Mouse (Mus musculus): ENCODE results near the gene Pi4k2b. TPM values are rescaled to one million over a fixed set of nuclear protein-coding genes. Genes with fewer than 3 reads are reported as not detected.

Gene Pi4k2b
- polyA plus RNA-seq, 1 experiment from 2014 or later: 6.8 TPM

DNA sequence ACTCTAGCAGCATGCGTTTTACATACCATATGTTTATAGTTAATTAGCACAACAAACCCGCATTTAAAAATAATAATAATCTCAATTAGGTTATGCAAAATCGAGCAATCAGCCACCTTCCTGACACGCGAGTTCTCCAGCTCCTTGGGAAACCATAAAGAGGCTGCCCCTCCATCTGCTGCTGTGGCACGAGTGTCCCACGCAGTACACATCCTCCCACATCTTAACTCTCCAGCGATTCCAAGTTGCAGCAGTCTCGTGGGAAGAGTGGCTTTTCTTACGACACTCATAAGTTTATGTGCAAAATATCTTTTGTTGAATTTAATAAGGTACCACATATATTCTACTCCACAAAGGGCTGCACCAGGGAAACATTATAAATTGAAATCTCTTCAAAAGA, 71.1 kb downstream of the Pi4k2b start:
- Histone ChIP-seq H3K4me3 (replicated peaks; ENCODE audit: low read depth, low read length) (no peak overlapping the region), H3K27ac (replicated peaks; ENCODE audit: low read depth, low read length) (no peak overlapping the region), H3K9ac (replicated peaks; ENCODE audit: low read length) (no peak overlapping the region), H3K4me2 (ENCODE audit: low read length) (no peak overlapping the region), H3K27me3 (ENCODE audit: control insufficient read depth, insufficient read depth, low read length) (no peaks in the 10 kb centered on the region), H3K36me3 (ENCODE audit: control insufficient read depth, insufficient read depth, low read length) (peaks cover 23% of the 10 kb centered on the region), H3K4me1 (ENCODE audit: control insufficient read depth, insufficient read depth, low read length) (no peaks in the 10 kb centered on the region), H3K9me3 (ENCODE audit: control insufficient read depth, low read length) (no peaks in the 10 kb centered on the region)
- DNase-seq: no peak
- no peak for ATAC-seq (ENCODE audit: low FRiP score, low TSS enrichment)
- WGBS: 93% methylated on average over 10 of the region's 10 CpGs

- ATAC-seq (ENCODE audit: low FRiP score, low TSS enrichment) (no peak), DNase-seq (no peak)
- Histone ChIP-seq H3K27ac (replicated peaks; ENCODE audit: low read depth, low read length) (no peak overlapping the region), H3K9ac (replicated peaks; ENCODE audit: low read length) (no peak overlapping the region), H3K27me3 (ENCODE audit: control insufficient read depth, insufficient read depth, low read length) (no peaks in the 10 kb centered on the region), H3K9me3 (ENCODE audit: control insufficient read depth, low read length) (no peaks in the 10 kb centered on the region), H3K4me2 (ENCODE audit: low read length) (no peak overlapping the region), H3K4me3 (replicated peaks; ENCODE audit: low read depth, low read length) (no peak overlapping the region), H3K4me1 (ENCODE audit: control insufficient read depth, insufficient read depth, low read length) (no peaks in the 10 kb centered on the region), H3K36me3 (ENCODE audit: control insufficient read depth, insufficient read depth, low read length) (peaks cover 20% of the 10 kb centered on the region)
- 91% methylated on average over 7 of the region's 7 CpGs for WGBS
Measured at GRCm38 (mm10) chr5:52813312-52813711, 71.9 kb downstream of the Pi4k2b start.

DNA sequence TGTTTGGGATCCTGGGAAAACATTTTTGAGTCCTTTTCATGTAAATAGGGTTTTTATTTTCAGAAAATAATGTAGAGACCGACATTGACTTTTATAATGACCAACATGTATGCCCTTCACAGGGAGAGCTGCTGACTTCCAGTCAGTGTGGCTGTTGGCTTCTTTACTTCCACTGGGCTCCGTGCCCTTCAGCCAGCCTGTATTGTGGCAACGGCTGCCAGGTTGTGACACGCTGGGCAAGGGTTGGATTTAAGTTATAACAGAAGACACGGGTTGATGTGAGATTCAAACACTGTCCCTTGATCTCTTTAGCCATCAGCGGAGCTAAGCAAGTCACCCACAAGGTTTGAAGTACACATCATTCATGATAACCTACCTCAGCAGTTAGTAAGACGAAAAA, 77.3 kb downstream of the Pi4k2b start:
- Histone ChIP-seq H3K4me1 (ENCODE audit: control insufficient read depth, insufficient read depth, low read length) (no peaks in the 10 kb centered on the region), H3K9ac (replicated peaks; ENCODE audit: low read length) (no peak overlapping the region), H3K4me3 (replicated peaks; ENCODE audit: low read depth, low read length) (no peak overlapping the region), H3K27me3 (ENCODE audit: control insufficient read depth, insufficient read depth, low read length) (no peaks in the 10 kb centered on the region), H3K4me2 (ENCODE audit: low read length) (no peak overlapping the region), H3K9me3 (ENCODE audit: control insufficient read depth, low read length) (no peaks in the 10 kb centered on the region), H3K36me3 (ENCODE audit: control insufficient read depth, insufficient read depth, low read length) (peaks cover 26% of the 10 kb centered on the region), H3K27ac (replicated peaks; ENCODE audit: low read depth, low read length) (no peak overlapping the region)
- ATAC-seq (ENCODE audit: low FRiP score, low TSS enrichment): no peak
- no peak for DNase-seq
- WGBS: 94% methylated on average over 7 of the region's 7 CpGs

Other genes starting within 250 kb of the Pi4k2b start
- gene Lgi2, start 175.1 kb upstream of the Pi4k2b start, polyA plus RNA-seq (2014; fragmentation: Nextera tagmentation; extraction: Ambion mirVana): 3.4 and 5.3 TPM in 2 replicates
- gene Sepsecs, start 71.9 kb upstream of the Pi4k2b start, polyA plus RNA-seq (2014; fragmentation: Nextera tagmentation; extraction: Ambion mirVana): 7.2 and 10.7 TPM in 2 replicates
- 8.2 and 13.1 TPM in 2 replicates for gene Zcchc4, start 33.8 kb downstream of the Pi4k2b start, polyA plus RNA-seq (2014; fragmentation: Nextera tagmentation; extraction: Ambion mirVana)
- gene Anapc4, start 92.4 kb downstream of the Pi4k2b start, polyA plus RNA-seq (2014; fragmentation: Nextera tagmentation; extraction: Ambion mirVana): 96.8 and 131 TPM in 2 replicates